Mouse (Mus musculus) urinary bladder, postnatal 4 days (tissue): ENCODE results near the gene Cyp2d22.
"Not testable (repeated sequence)": the region's sequence is repeated elsewhere in the genome, so short reads cannot be mapped to it uniquely, and the experiment has no call there.

Experiments used
- DNase-seq, 2 experiments: peaks; one replicate each; pipeline ENCODE4 v3.0.0; 2021 to 2022; ENCODE audit warnings: low spot score in 2 of 2

Gene Cyp2d22

DNA sequence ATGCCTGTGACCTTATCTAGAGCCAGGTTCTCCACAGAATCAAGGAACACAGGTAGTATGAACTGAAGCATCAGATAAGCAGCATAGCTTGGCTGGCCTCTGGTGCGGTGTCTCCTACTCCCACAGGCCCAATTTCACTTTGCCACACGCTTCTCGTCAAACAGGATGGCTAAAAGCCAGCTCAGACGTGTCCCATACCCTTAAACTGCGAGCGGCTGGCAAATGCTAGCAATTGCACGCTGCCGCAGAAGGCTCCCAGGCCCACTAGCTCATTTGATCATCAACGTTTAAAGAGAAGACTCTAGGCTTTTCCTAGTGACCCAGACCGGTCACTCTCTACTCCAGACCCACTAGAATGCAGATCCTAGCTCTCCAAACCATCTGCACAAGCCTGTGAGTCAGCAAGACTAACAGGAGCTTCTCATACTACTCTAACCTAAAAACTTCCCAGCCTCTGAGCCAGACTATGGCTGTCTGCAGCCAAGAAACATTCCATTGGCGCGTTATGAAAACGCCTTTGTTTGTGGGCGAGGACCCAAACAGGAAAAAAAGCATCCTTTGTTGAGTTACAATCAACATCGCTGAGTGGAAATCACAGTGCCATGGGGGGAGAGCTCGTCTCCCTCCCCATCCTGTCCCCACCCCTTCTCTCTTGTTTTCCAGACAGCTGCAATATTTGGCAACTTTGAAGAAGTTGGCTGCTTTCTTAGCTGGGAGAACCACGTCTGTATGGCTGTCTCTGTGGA lies 3.5 kb downstream of the Cyp2d22 start:
- DNase-seq = no peak

DNA sequence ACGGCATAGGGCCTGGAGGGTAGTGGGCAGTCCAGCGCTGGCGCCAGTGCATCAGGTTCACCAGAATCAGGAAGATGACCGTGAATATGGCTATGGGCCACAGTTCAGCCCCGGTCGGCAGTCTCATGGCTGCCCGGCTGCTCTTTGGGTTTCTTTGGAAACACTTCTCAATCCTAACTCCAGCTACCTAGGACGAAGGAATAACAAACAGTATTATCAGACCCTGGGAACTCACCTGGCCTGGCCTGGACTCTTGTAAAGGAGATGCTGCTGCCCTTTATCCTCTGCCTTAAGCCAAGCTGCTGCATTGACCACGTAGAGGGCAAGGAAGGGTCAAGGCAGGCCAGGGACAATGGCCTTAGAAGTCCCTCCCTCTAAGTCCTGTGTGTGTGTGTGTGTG lies 4.2 kb downstream of the Cyp2d22 start:
- no peak for DNase-seq

DNA sequence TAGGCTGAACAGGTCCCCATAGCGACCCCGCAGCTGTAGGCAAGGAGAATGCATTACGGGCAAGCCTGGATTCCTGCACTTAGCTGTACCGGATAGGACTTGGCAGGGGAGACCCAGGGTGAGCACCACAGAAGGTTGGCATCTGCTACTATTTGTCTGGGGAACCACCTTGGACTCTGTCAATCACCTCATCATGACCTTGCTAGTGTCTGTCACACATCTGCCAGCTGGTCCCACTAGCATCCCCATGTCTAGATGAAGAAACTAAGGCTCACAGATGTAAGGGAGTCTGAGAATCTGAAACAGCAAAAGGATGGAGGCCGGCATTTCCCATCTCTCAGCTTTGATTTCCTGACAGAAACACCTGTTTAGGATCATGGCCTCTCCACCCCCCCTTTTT lies 5.6 kb downstream of the Cyp2d22 start:
- no peak for DNase-seq

DNA sequence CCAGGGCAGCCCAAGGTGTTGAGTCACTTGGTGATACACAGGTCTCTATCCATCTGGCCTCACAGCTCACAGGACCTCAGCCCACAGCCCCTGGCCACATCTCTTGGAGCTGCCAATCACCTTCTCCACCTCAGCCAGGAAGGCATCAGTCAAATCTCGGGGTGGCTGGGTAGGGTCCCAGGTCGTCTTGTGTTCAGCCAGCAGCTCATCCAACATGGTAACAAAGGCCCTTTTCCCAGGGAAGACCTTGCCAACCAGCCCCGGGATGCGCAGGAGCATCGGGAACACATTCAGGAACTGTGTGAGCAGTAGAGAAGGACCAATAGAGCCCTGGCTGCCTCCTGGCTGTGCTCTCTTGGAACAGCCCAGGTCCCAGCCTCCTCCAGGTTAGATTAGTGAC lies 7.1 kb downstream of the Cyp2d22 start:
- no peak for DNase-seq

DNA sequence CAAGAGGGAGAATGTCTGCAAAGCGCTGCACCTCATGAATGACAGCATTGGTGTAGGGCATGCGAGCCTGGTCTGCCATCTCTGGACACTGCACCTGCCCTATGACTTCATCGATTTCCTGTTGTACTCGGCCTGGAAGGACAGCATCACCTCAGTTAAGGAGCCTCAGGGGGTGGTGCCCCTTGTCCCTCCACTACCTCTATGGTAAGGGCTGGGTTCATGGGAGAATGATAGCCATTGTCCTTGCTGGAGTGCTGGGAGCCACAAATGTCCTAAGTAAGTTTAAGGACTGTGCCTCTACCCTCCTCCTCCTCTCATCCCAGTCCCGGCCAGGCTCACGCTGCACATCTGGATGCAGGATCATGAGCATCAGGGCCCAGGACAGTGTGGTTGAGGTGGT lies 7.6 kb downstream of the Cyp2d22 start:
- DNase-seq = no peak

DNA sequence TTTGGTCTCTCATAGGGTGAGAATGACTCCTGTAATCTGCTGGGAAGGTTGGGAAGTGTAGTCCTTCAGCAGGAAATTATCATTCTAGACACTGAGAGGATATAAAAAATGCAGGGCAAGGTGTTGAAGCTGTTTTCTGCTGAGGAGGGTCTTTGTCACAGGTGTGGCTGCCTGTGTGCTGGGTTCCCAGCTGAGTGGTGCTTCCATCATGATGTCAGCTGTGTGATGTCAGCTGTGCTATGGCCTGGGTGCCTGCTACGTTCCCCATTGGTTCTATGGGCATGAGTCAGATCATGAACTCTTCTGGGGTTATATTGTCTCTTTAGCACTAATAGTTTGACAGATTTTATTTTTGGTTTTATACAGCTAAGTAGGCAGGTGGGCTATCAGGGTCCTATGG lies 11.2 kb downstream of the Cyp2d22 start:
- DNase-seq = no peak

DNA sequence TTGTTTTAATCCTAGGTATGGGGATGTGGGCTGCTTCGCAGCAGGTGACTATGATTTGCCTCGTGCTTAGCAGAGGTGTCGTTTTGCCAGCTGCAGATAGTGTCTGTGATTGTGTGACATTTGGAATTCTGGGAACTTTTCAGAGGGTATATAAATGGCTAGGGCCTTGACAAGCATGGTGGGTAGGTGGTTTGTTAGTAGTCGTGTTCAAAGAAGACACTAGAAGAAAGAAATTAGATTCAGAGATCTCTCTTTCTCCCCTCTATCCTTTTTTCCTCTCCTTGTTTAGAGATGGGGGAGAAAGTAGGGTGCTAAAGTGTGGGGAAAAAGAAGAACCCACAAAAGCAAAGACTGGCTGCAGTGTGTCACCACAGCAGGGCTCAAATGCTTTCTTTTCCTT lies 11.9 kb downstream of the Cyp2d22 start:
- no peak for DNase-seq

DNA sequence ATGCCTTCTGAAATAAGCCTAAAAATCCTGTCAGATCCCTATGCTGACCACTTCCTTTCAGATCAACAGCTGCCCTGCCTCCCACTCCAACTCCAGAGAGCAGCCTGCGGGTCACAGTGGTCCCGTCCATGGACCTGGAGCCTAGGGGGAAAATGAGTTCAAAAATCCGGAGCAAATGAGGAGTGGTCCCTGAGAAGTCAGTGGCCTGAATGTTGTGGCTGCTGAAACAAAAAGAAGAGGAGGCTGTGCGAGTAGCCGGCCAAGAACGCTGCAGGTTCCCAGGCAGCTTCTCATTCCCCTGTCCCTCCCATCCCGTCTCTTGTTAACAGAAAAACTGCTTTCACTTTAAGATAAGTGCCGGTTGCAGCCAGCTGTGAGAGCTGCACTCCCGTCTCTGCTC lies 15.5 kb downstream of the Cyp2d22 start:
- not testable (repeated sequence) for DNase-seq

DNA sequence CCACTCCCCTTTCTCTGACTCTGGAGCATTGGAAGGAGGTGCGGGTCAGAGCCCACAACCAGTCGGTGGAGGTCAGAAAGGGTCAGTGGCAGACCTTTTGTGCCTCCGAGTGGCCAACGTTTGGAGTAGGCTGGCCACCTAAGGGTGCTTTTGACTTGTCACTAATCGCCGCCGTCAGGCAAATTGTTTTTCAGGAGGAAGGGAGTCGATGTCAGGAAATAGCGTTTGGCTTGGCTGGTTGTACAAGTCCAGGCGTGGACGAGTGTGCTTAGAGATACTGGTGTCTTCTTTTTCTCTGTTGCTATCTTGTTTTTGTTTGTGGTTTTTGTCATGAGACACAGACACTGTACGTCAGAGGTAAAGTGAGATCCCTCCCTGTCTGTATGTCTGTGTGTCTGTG lies 16.3 kb downstream of the Cyp2d22 start:
- not testable (repeated sequence) for DNase-seq

DNA sequence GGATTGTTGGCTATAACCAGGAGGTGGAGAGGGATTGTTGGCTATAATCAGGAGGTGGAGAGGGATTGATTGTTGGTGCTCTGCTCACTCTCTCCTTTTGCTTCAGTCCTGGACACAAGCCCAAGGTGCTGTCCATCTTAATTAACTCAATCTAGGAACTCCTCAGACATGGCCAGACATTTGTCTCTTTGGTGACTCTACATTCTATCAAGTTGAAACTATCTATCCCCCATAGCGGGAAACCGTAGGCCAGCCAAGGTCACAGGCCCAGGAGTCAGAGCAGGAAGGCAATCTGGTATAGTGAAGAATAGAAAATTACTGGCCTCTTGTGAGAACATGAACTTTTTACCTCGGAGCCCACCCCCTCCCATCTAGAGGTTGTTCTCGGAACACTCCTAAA lies 17.8 kb downstream of the Cyp2d22 start:
- no peak for DNase-seq

DNA sequence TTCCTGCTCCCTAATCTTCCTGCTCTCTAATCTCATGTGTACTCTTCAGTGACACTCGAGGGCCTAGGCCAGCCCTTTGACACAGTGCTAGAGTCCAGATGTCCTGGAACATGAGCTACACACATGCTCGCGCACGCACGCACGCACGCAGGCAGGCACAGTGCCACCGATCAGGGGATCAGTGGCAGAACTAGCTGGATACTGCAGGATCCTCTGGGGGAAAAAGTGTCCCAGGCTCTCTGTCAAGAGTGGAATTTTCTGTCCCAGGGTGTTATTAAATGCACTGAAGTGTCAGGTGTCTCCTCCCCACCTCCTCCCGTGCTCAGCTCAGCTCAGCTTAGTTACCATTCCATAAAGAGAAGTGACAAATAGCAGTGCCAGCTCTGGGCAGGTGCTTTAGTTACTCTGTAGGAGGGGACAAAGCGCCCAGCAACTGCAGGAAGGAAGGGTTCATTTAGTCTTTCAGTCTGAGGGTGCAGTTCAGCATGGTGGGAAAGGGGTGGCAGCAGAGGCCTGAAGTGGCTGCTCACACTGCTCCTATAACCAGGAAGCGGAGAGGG lies 18.5 kb downstream of the Cyp2d22 start:
- DNase-seq = peak in 1 of 2 experiments; percentile 54

DNA sequence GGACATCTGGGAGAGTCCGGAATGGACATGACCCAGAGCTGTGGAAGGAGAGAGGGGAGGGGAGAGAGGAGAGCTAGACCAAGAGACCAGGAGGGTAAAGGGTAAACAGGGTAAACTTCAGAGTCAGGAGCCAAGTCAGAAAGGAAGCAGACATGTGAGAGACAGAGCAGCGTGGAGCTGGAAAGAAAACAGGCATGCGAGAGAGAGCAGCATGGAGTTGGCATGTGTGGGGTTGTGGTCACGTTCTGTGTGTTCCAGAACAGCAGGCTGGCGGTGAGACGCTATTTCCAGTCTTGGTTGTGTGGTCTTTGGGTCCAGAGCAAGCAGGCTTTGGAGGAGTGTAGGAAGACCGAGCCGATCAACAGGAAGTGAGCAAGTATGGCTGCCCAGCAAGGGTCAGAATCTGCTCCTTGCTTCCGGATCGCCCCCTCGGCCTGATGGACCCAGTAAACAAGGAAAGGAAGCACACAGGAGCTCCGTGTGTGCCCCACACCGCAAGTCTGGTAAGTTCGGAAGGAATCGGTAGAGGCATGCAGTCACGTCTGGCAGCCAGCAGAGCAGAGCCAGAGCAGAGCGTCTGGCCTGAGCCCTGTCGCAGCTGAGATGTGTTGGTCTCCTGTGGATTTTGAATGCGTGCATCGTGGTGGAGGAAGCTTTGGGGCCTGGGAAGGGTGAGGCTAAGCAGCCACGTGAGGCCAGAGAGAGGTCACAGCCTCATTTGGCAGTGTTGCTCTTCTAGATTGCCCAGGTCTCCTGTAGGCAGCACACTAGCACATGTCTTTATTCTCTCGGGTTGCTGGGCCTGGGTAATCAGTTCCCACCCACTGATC lies 21.4 kb downstream of the Cyp2d22 start:
- DNase-seq = no peak

DNA sequence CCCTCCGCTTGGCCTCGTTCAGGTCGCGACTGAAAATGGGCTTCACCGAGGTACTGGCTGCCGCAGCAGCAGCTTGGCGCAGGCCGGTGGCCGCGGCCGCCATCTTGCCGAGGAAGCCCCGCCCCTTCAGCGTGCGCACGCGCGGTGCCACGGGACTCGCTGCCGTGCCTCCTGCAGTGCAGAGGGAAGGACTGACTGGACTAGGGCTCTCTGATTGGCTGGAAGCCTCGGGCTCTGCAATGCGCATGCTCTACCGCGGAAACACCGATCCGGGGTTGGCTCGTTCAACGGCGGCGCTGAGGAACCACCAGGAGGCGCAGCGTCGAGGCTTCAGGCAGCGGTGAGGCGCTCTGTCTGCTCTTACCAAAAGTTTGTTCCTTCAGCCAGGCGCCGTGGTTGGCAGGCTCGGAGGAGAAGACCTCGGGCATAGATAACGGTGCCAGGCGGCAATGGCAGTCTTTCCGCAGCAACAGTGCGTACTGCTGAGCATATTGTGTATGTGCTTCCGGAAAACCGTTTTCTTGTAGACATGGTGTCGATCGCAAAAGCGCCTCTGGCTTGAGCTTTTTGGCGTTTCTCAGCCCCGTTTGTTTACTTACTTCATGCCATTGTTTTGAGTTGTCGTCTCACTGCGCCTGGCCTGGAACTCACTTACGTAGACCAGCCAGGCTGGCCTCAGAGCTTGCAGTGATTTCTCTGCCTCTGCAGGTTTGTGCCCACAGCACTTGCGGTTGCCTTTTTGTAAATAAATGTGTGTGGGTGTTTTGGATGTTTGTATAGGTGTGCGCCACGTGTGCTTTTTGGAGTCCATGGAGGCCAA lies 25.7 kb downstream of the Cyp2d22 start, which contains the start of gene Ndufa6:
Gene Ndufa6, minus strand, starts transcription at position 197 of the 820 bp plus-strand sequence.
- DNase-seq = peak; percentile 96 to 98

DNA sequence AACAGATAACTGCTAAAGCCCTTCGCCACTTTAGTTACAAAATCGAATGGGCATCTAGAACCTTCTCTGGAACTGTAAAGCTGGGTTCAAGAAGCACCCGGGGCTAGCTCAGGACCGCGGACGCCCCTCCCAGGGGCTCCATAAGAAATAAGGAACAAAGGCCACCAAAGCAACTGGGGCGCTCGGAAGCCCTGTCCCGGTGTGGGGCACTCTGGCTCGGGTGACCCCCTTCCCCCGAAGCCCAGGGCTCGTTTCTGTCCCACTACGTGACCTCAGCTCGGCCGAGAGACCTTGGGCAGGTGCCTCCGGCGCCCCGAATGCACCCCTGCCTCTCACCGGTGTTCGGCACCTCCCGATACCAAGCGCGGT lies 26.3 kb downstream of the Cyp2d22 start:
- no peak for DNase-seq

DNA sequence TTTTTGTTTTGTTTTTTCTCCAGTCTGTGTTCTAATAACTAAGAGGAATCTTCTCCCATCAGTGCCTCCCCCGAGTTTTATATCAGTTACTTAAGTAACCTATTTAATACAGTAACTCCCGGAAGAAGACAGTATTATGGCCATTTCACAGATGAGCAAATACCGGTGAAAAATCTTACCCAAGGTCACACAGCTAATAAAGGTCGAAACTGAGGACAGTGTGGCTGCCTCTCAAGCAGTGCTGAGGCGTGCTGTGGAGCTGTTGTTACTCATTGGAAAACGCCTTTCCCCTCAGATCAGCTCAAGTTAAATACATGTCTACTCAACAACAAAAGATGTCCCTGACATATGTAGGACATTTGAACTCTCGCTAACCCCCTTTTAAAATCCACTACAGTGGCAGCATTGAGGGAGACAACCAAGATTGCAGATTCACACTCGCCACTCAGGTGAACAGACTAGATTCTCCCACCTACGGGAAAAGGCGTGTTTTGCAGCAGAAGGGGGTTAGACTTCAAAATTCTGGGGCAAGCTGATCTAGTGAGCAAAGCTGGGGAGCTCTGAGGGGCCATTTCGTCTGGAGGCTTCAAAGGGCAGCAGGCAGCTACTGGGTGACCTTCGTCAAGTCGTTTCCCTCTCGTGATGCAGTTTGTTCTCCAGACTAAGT lies 26.8 kb downstream of the Cyp2d22 start:
- DNase-seq = no peak

DNA sequence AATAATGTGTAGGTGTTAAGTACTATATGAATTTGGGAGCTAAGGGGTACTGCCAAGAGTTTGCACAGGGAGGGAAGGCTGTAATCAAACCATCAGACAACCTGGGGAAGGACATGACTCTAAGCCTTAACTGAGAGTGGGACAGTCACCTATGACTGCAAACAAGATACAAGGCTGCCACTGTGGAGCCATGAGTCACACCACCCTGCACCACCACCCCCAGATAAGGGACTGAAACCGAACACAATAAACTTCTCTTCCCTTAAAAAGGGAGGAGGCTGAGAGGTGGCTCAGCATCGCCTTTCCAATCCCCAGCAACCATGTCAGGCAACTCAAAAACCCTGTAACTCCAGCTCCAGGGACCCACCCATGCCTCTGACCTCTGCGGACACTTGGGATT lies 28.6 kb downstream of the Cyp2d22 start:
- DNase-seq = no peak

DNA sequence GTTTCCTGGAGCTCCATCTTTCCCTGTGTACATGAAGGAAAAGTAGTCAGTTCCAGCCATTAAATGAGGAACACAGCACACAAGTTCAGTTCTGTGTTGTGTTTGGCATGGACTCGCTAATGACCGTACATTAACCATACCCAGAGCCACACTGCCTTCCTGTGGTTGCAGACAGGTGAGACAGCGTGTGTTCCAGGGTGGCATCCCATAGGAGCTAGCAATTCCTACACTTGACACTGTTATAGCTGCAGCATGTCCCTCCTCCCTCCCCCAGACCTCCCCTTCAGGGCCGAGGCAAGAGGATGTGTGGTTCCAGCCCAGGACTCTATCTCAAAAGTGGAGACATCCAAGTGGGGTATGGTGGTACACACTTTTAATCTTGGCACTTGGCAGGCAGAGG lies 29.7 kb downstream of the Cyp2d22 start:
- DNase-seq = no peak

DNA sequence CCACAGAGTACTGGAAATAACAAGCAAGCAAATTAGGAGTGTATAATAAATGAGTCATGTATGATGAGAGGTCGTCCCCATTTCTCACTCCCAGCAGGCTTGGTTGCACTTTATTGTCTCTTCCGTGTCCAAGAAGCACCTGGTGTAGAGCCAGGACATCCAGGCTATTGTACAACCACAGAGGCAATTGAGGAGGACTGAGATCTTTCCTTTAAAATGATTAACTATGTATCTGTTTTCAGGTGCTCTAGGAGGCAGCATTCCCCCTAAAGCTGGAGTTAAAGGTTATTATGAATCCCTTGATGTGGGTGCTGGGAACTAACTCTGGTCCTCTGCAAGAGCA lies 31.1 kb downstream of the Cyp2d22 start:
- no peak for DNase-seq

DNA sequence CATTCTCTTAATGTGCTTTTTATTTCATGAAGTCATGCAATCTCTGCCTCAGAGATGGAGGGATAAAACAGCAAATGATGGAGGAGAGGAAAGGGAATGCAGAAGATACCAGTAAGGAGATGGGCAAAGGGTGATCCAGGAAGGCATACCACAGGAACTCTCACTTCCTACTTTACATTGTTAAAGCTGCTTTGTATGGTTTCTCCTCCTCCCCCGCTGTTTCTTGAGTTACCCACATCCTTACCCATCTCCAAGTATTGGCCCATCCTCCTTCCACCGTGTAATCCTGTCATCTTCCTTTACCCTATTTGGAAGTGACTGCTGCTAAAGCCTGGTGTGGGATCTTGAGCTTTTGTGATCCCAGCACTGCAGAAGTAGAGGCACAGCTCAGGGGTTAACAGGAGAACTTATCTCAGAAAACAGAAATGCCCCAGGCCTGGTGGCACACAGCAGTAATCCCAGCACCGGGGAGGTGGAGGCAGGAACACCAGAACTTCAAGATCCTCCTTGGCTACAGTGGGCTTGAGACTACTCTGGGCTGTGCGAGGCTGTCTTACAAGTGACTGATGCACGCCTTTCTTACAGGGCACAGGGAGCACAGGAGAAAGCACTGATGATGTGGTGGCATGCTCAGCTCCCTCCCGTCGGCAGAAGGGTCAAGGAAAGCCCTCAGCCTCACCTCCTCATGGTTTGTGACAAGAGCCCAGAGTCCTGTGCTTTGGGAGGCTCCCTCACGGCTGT lies 31.6 kb downstream of the Cyp2d22 start:
- DNase-seq = no peak

DNA sequence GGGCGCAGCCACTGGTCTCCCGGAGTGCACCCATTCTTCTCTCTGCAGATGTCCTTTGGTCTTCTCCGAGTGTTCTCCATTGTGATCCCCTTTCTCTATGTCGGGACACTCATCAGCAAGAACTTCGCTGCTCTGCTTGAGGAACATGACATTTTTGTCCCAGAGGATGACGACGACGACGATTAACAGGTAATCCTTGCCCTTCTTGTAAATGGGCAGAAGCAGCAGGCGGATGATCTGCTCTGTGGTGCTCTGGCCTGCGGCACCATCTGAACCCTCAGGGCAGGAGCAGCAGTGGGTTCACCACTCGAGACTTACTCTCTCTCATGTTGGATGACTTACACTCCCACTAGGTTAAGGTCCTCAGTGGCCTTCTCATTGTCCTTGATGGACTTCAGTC lies 32.2 kb downstream of the Cyp2d22 start:
- DNase-seq = no peak

DNA sequence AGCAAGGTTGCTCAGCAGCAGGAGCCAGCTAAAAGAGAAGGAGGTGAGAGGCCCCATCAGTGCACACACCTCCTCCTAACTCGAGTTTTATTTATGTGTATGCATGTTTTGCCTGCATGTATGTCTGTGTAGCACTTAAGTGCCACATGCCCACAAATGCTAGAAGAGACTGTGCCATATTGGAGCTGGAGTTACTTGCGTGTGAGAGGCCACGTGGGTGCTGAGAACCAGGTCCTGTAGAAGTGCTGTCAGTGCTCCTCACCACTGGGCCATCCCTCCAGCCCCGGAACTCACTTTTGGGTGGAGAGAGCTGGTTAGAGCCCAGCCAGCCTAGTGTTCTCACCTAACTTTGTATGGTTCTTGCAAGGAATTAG lies 32.8 kb downstream of the Cyp2d22 start:
- DNase-seq = no peak
